Mouse (Mus musculus): ENCODE data around the gene Capn1. TPM values are rescaled to one million over a fixed set of nuclear protein-coding genes. Genes with fewer than 3 reads are reported as not detected.

The Capn1 gene
- polyA plus RNA-seq (2015; fragmentation: Nextera tagmentation; extraction: Ambion mirVana): 6.4 and 12.3 TPM in 2 replicates

DNA sequence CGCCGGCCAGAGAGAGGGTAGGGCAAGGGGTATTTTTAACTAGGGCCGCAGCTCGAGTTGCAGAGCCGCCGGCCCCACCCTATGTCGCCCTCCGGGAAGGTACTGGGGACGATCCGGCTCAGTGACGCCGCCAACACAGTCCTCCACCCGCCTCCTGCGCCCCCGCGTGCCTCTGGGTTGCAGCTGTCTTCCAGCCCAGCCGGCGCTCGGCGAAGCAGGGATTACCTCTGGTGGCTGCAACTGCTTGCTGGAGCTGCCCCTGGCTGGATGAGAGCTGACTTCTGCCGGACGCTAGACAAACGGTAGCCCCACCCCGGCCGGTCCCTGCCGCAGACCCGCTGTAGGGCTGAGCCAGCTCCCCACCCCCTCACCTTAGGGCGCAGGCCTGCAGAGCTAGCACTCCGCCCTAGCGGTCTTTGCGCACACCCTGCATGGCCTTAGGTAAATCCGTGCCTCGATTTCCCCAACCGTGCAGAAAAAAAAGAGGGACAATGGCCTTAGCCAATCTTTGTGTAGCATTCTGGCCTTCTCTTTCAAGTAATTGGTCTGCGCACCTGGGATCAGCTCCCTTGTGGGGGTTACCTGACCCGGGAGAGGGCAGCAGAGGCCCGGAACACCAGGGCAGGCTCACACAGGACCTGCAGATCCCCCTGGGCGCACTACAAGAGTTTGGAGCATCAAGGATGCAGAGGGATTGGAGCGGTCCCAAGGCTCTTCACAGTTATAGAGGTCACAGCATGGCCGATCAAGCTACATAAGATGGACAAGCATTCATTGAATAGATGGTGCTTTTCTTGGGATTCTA lies at the start of gene Capn1:
Gene Capn1, minus strand, starts transcription at position 387 of the 805 bp plus-strand sequence.
- H3K27ac ChIP-seq (replicated peaks): peak within 1 kb of the TSS; percentile 18; the same call in 1 of the 2 replicates
- 2% methylated on average over 40 of the region's 40 CpGs for WGBS

DNA sequence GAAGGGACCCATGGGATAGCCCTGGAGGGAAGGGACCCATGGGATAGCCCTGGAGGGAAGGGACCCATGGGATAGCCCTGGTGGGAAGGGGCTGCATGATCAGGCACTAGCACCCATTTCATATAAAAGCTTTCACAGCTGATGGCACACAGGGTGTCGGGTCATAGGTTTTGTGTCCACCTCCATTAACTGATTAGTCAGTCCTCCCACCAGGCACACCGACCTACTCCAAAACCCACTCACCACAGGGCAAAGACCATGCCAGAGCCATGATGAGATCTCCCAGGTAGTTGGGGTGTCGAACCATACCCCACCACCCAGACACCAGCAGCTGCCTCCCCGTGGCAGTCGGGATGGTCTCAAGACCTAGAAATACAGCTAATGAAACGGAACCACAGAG lies 47.4 kb upstream of the Capn1 start:
- H3K4me2 ChIP-seq: peak overlapping the region; percentile 98
- WGBS: 96% methylated on average over 6 of the region's 6 CpGs

More for the DNA sequence above, at the start of gene Capn1:
- Histone ChIP-seq H3K4me3 (replicated peaks) (peak within 1 kb of the TSS; percentile 49), H3K36me3 (no peaks in the 10 kb centered on the region), H3K4me1 (peaks cover 21% of the 10 kb centered on the region), H3K9ac (replicated peaks) (peak within 1 kb of the TSS; percentile 60), H3K4me2 (peak within 1 kb of the TSS; percentile 84), H3K27me3 (replicated peaks) (peaks cover 29% of the 10 kb centered on the region), H3K9me3 (replicated peaks) (no peaks in the 10 kb centered on the region)
- peak; percentile 82; the same call in 1 of the 2 replicates for ATAC-seq (ENCODE audit: low FRiP score)

DNA sequence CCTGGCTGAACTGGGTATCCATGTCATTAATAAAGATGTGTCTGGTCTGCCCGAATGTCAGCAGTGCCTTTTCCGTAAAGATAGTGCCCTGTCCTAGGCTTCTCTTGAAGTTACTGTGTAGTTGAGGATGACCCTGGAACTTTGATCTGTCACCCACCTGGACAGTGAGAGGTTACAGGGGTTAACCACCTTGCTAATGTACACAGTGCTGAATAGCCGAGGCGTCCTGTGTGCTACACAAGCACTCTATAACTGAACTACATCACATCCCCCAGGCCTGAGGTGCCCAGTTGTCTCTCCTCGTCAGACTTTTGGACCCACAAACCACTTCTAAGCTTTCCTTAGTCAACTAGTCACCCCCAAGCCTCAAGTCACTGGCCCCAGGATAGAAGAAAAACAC lies 46.7 kb upstream of the Capn1 start:
- H3K9ac ChIP-seq (replicated peaks): peak overlapping the region; percentile 92
- 66% methylated on average over 5 of the region's 5 CpGs for WGBS
- H3K4me1 ChIP-seq: peaks cover 66% of the 10 kb centered on the region
- peak overlapping the region; percentile 92 for H3K27ac ChIP-seq (replicated peaks)
- no peaks in the 10 kb centered on the region for H3K9me3 ChIP-seq (replicated peaks)
- H3K27me3 ChIP-seq (replicated peaks): no peaks in the 10 kb centered on the region
- peak overlapping the region; percentile 98 for H3K4me2 ChIP-seq
- peaks cover 9% of the 10 kb centered on the region for H3K36me3 ChIP-seq
- no peak for ATAC-seq (ENCODE audit: low FRiP score)
- peak overlapping the region; percentile 84 for H3K4me3 ChIP-seq (replicated peaks)

More for the DNA sequence above, 47.4 kb upstream of the Capn1 start:
- H3K4me1 ChIP-seq: peaks cover 72% of the 10 kb centered on the region
- H3K27ac ChIP-seq (replicated peaks): no peak overlapping the region
- no peak for ATAC-seq (ENCODE audit: low FRiP score)
- H3K27me3 ChIP-seq (replicated peaks): no peaks in the 10 kb centered on the region
- no peak overlapping the region for H3K4me3 ChIP-seq (replicated peaks)
- H3K9me3 ChIP-seq (replicated peaks): no peaks in the 10 kb centered on the region
- H3K36me3 ChIP-seq: peaks cover 9% of the 10 kb centered on the region
- no peak overlapping the region for H3K9ac ChIP-seq (replicated peaks)

- WGBS: under 1% methylated on average over 44 of the region's 44 CpGs
- ATAC-seq (ENCODE audit: low FRiP score): 0 out of 2 replicates have a peak, but pooled peaks have one; percentile 16
- H3K4me3 ChIP-seq (replicated peaks): peak overlapping the region; percentile 84
- H3K27me3 ChIP-seq (replicated peaks): no peaks in the 10 kb centered on the region
- peak overlapping the region; percentile 92 for H3K9ac ChIP-seq (replicated peaks)
- peak overlapping the region; percentile 92 for H3K27ac ChIP-seq (replicated peaks)
- H3K9me3 ChIP-seq (replicated peaks): no peaks in the 10 kb centered on the region
- peaks cover 65% of the 10 kb centered on the region for H3K4me1 ChIP-seq
- H3K36me3 ChIP-seq: peaks cover 9% of the 10 kb centered on the region
- H3K4me2 ChIP-seq: peak overlapping the region; percentile 98
Measured at GRCm38 (mm10) chr19:6061641-6062302, 46.1 kb upstream of the Capn1 start.

GRCm38 (mm10) chr19:6061021-6061533 lies 45.4 kb upstream of the Capn1 start, which contains the start of gene Znhit2:
Gene Znhit2 (plus strand): TSS chr19:6061192.
- under 1% methylated on average over 58 of the region's 58 CpGs for WGBS
- no peaks in the 10 kb centered on the region for H3K27me3 ChIP-seq (replicated peaks)

DNA sequence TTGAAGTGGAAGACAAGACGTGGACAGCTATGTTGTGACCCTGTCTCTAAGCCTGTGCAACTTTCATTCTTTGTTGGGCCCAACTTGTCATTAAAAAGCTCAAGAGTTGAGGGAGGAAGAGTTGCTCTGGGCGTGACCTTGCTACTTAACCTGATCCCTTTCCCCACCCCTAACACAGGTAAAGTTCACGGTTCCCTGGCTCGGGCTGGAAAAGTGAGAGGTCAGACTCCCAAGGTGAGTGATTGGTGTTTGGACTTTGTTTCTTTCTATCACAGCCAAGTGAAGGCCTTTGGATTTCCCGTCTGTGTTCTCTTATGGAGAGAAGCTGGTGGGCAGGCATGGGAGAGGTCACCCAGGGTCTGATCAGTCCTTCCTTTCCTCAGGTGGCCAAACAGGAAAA lies 43.3 kb upstream of the Capn1 start:
- Histone ChIP-seq H3K4me2 (peak overlapping the region; percentile 83), H3K4me1 (peaks cover 57% of the 10 kb centered on the region), H3K4me3 (replicated peaks) (peak overlapping the region; percentile 91), H3K27ac (replicated peaks) (no peak overlapping the region), H3K9ac (replicated peaks) (no peak overlapping the region), H3K9me3 (replicated peaks) (no peaks in the 10 kb centered on the region), H3K27me3 (replicated peaks) (no peaks in the 10 kb centered on the region), H3K36me3 (peaks cover 27% of the 10 kb centered on the region)
- no peak for ATAC-seq (ENCODE audit: low FRiP score)
- 87% methylated on average over 5 of the region's 5 CpGs for WGBS

More at GRCm38 (mm10) chr19:6061021-6061533, 45.4 kb upstream of the Capn1 start, which contains the start of gene Znhit2:
- peak within 1 kb of the TSS; percentile 92 for H3K27ac ChIP-seq (replicated peaks)
- peak within 1 kb of the TSS; percentile 84 for H3K4me3 ChIP-seq (replicated peaks)
- H3K4me2 ChIP-seq: peak within 1 kb of the TSS; percentile 98
- peak within 1 kb of the TSS; percentile 92 for H3K9ac ChIP-seq (replicated peaks)
- H3K9me3 ChIP-seq (replicated peaks): no peaks in the 10 kb centered on the region
- ATAC-seq (ENCODE audit: low FRiP score): peak; percentile 74
- peaks cover 9% of the 10 kb centered on the region for H3K36me3 ChIP-seq
- H3K4me1 ChIP-seq: peaks cover 65% of the 10 kb centered on the region

- Histone ChIP-seq H3K4me2 (peak overlapping the region; percentile 83), H3K4me1 (peaks cover 52% of the 10 kb centered on the region), H3K27ac (replicated peaks) (peak overlapping the region; percentile 87; the same call in 1 of the 2 replicates), H3K9ac (replicated peaks) (peak overlapping the region; percentile 89), H3K4me3 (replicated peaks) (peak overlapping the region; percentile 91), H3K27me3 (replicated peaks) (no peaks in the 10 kb centered on the region), H3K36me3 (peaks cover 32% of the 10 kb centered on the region), H3K9me3 (replicated peaks) (no peaks in the 10 kb centered on the region)
- no peak for ATAC-seq (ENCODE audit: low FRiP score)
- 31% methylated on average over 5 of the region's 5 CpGs for WGBS
Measured at GRCm38 (mm10) chr19:6058513-6058912, 42.8 kb upstream of the Capn1 start.

DNA sequence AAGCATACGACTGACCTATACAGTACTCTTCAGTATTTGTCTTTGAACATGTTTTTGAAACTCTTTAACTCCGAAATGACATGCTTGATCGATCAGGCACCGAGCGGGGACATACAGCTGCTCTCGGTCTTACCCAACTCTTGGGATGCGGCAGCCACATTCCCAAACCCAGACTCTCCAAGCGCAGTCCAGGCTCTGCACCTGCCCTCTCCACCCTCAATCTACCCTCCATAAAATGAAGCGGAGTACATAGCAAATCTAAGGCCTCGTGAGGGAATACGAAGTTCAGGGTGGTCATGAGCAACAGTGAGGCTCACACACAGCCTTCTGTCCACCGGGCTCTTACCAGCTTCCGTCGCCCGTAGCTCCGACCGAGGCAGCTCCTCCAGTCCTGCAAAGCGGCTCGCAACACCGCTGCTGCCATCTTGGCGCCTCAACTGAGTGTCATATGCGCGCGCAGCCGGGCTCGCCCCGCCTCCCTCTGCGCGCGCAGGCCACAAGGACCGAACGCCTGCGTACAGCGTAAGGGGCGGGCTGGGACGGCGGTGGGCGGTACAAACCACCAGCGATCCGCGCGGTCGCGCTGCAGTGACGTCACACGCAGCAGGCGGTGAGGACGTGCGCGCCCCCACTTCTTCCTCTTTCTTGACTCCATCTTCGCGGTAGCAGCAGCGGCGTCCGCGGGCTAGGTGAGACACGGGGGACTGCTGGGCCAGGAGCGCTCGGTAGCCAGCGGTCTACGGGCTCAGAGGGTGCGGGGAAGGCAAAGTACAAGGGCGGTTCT lies 41.8 kb upstream of the Capn1 start, which contains the start of the genes Mrpl49 and Fau:
Gene Mrpl49, minus strand, starts transcription at position 473 of the 784 bp plus-strand sequence.
Gene Fau, plus strand, starts transcription at position 532 of the 784 bp plus-strand sequence.
- Histone ChIP-seq H3K27ac (replicated peaks) (peak within 1 kb of the TSS; percentile 87), H3K27me3 (replicated peaks) (no peaks in the 10 kb centered on the region), H3K36me3 (peaks cover 42% of the 10 kb centered on the region), H3K4me3 (replicated peaks) (peak within 1 kb of the TSS; percentile 91), H3K9ac (replicated peaks) (peak within 1 kb of the TSS; percentile 91), H3K4me1 (peaks cover 49% of the 10 kb centered on the region), H3K9me3 (replicated peaks) (no peaks in the 10 kb centered on the region), H3K4me2 (peak within 1 kb of the TSS; percentile 83)
- ATAC-seq (ENCODE audit: low FRiP score): peak; percentile 90
- WGBS: under 1% methylated on average over 57 of the region's 63 CpGs

DNA sequence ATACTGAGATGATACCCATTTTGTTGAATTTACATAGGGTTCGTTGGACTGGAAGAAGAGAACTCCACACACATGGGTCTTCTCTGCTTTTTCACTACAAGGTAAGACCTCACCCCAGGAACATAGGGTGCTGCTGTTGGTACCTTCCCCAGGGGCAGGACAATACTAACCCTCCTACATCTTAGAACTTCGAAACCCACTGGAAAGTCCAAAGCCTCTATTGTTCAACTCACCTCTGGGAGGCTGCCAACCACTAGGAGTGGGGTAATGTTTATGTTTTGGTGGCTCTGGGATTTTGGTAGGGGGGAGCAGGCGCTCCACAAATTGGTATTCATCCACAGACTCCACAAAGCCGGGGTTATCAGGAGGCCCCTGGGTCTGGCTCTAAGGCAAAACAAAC lies 41.0 kb upstream of the Capn1 start:
- peak overlapping the region; percentile 91 for H3K9ac ChIP-seq (replicated peaks)
- peaks cover 50% of the 10 kb centered on the region for H3K36me3 ChIP-seq
- ATAC-seq (ENCODE audit: low FRiP score): no peak
- 58% methylated on average over 4 of the region's 4 CpGs for WGBS
- peak overlapping the region; percentile 91 for H3K4me3 ChIP-seq (replicated peaks)
- H3K27me3 ChIP-seq (replicated peaks): no peaks in the 10 kb centered on the region
- H3K9me3 ChIP-seq (replicated peaks): no peaks in the 10 kb centered on the region
- H3K4me1 ChIP-seq: peaks cover 41% of the 10 kb centered on the region
- H3K4me2 ChIP-seq: peak overlapping the region; percentile 78
- no peak overlapping the region for H3K27ac ChIP-seq (replicated peaks)

DNA sequence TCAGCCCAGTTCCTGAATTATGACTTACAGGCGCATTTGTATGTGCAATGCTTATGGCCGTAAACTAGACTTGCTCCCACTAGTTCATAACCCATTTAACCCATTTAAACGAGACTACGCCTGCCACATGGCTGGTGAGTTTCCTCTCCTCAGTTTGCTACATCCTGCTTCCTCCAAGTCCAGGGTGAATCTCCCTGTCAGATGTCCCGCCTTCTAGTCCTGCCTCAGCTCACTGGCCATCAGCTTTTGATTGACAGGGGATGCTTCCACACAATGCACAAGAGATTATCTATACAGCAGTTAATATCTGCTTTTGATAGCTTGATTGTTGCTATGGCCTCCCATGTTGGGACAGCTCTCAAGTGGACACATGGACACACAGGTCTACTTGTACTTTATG lies 38.6 kb upstream of the Capn1 start:
- Histone ChIP-seq H3K27me3 (replicated peaks) (no peaks in the 10 kb centered on the region), H3K4me1 (peaks cover 32% of the 10 kb centered on the region), H3K27ac (replicated peaks) (no peak overlapping the region), H3K4me3 (replicated peaks) (no peak overlapping the region), H3K36me3 (peaks cover 68% of the 10 kb centered on the region), H3K9ac (replicated peaks) (no peak overlapping the region), H3K9me3 (replicated peaks) (no peaks in the 10 kb centered on the region), H3K4me2 (no peak overlapping the region)
- WGBS: 90% methylated on average over 5 of the region's 5 CpGs
- ATAC-seq (ENCODE audit: low FRiP score): no peak

DNA sequence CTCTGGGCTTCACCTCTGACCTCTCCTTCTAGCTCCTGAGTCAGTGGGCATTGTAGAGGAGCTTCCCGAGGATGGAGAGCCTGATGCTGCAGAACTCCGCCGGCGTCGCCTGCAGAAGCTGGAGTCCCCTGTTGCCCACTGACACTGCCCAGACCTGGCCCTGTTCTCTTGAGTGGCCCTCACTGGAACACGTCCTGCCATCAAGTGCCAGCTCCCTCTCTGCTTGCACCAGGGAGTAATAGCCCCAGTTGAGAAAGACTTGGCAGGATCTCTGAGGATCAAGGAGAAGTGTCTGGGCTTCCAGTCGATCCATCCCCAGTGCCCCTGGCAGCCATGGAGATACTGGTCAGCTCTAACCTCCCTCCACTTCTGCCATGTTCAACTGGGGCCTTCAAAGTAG lies 36.8 kb upstream of the Capn1 start:
- Histone ChIP-seq H3K36me3 (peaks cover 76% of the 10 kb centered on the region), H3K27me3 (replicated peaks) (no peaks in the 10 kb centered on the region), H3K4me3 (replicated peaks) (no peak overlapping the region), H3K4me1 (peaks cover 40% of the 10 kb centered on the region), H3K9me3 (replicated peaks) (no peaks in the 10 kb centered on the region), H3K27ac (replicated peaks) (no peak overlapping the region), H3K9ac (replicated peaks) (no peak overlapping the region), H3K4me2 (no peak overlapping the region)
- ATAC-seq (ENCODE audit: low FRiP score): no peak
- WGBS: 89% methylated on average over 7 of the region's 7 CpGs

All from neural tube, embryonic 15.5 days (tissue).